Mouse (Mus musculus) left cerebral cortex, adult 11 months (tissue): ENCODE results near the gene St7l.
A peak's percentile ranks its signal among the peaks of the same experiment; 100 is the strongest.
"Not testable (repeated sequence)": the region's sequence is repeated elsewhere in the genome, so short reads cannot be mapped to it uniquely, and the experiment has no call there.

ENCODE experiments used
- DNase-seq: peaks from one replicate; pipeline ENCODE4 v3.0.0; 2022; ENCODE audit warnings: low spot score

Gene St7l

GRCm38 (mm10) chr3:104863786-104864650, at the start of gene St7l, which contains the start of gene Capza1:
TSS of gene St7l (plus strand) at chr3:104864005.
TSS of gene Capza1 (minus strand) at chr3:104864505.
- peak; percentile 81 for DNase-seq

GRCm38 (mm10) chr3:104814746-104815145, 49.1 kb upstream of the St7l start:
- DNase-seq = no peak

- DNase-seq = no peak
Measured at GRCm38 (mm10) chr3:104815346-104815745, 48.5 kb upstream of the St7l start.

GRCm38 (mm10) chr3:104816130-104816529, 47.7 kb upstream of the St7l start:
- DNase-seq = no peak

- no peak for DNase-seq
Measured at GRCm38 (mm10) chr3:104817481-104817990, 46.3 kb upstream of the St7l start.

- no peak for DNase-seq
Measured at GRCm38 (mm10) chr3:104817991-104818748, 45.6 kb upstream of the St7l start, which contains the start of gene Mov10. TSS of gene Mov10 (minus strand) at chr3:104818563.

GRCm38 (mm10) chr3:104818749-104819134, 45.1 kb upstream of the St7l start:
- no peak for DNase-seq

GRCm38 (mm10) chr3:104820426-104820825, 43.4 kb upstream of the St7l start:
- no peak for DNase-seq

GRCm38 (mm10) chr3:104822413-104822812, 41.4 kb upstream of the St7l start:
- DNase-seq = no peak

- DNase-seq = no peak
Measured at GRCm38 (mm10) chr3:104835797-104836196, 28.0 kb upstream of the St7l start.

GRCm38 (mm10) chr3:104841049-104841448, 22.8 kb upstream of the St7l start:
- DNase-seq = no peak

- DNase-seq = no peak
Measured at GRCm38 (mm10) chr3:104846601-104847000, 17.2 kb upstream of the St7l start.

GRCm38 (mm10) chr3:104854465-104854864, 9.3 kb upstream of the St7l start:
- no peak for DNase-seq

GRCm38 (mm10) chr3:104854866-104855265, 8.9 kb upstream of the St7l start:
- DNase-seq = no peak

- no peak for DNase-seq
Measured at GRCm38 (mm10) chr3:104856106-104856505, 7.7 kb upstream of the St7l start.

GRCm38 (mm10) chr3:104858560-104858959, 5.2 kb upstream of the St7l start:
- no peak for DNase-seq

- DNase-seq = peak; percentile 79
Measured at GRCm38 (mm10) chr3:104864651-104865340, 991 bp downstream of the St7l start.

- no peak for DNase-seq
Measured at GRCm38 (mm10) chr3:104865341-104865788, 1.6 kb downstream of the St7l start.

- DNase-seq = not testable (repeated sequence)
Measured at GRCm38 (mm10) chr3:104866674-104867073, 2.9 kb downstream of the St7l start.

- DNase-seq = no peak
Measured at GRCm38 (mm10) chr3:104869611-104870010, 5.8 kb downstream of the St7l start.

- no peak for DNase-seq
Measured at GRCm38 (mm10) chr3:104888585-104888984, 24.8 kb downstream of the St7l start.

GRCm38 (mm10) chr3:104896141-104896540, 32.3 kb downstream of the St7l start:
- DNase-seq = no peak
